Mouse (Mus musculus) C2C12 (cell line): ENCODE data around the gene Tbxas1. TPM values are rescaled to one million over a fixed set of nuclear protein-coding genes. Genes with fewer than 3 reads are reported as not detected.

Experiments used
- H3K27me3 ChIP-seq: one replicate; pipeline ENCODE4 v1.6.1; 2011; ENCODE audit not compliant: control insufficient read depth, insufficient read depth, insufficient read length
- H3K36me3 ChIP-seq: one replicate; pipeline ENCODE4 v1.6.1; 2011; ENCODE audit not compliant: control insufficient read depth, insufficient read depth
- H3K4me3 ChIP-seq: one replicate; pipeline ENCODE4 v1.5.1; 2011; ENCODE audit warnings: mild to moderate bottlenecking, control low read depth; ENCODE audit not compliant: poor library complexity, insufficient read depth, severe bottlenecking
- H3K79me2 ChIP-seq: one replicate; pipeline ENCODE4 v1.6.1; 2011; ENCODE audit not compliant: control insufficient read depth, insufficient read depth
- H3K79me3 ChIP-seq: one replicate; pipeline ENCODE4 v1.6.1; 2011; ENCODE audit warnings: low read depth, control low read depth
- H3ac ChIP-seq: one replicate; pipeline ENCODE3; 2011; ENCODE audit warnings: low read depth; ENCODE audit not compliant: control insufficient read depth, insufficient read length
- CEBPB ChIP-seq: IDR thresholded peaks from one replicate; pipeline ENCODE4 v1.6.1; 2011; ENCODE audit warnings: low read depth, mild to moderate bottlenecking, control low read depth, moderate library complexity
- CTCF ChIP-seq: IDR thresholded peaks from one replicate; pipeline ENCODE4 v1.5.1; 2011; ENCODE audit not compliant: control insufficient read depth, insufficient read depth, insufficient read length
- FOSL1 ChIP-seq: IDR thresholded peaks from one replicate; pipeline ENCODE4 v1.8.0; 2011; ENCODE audit warnings: mild to moderate bottlenecking, low read length; ENCODE audit not compliant: poor library complexity, insufficient read depth, severe bottlenecking
- MAX ChIP-seq: IDR thresholded peaks from one replicate; pipeline ENCODE4 v1.6.1; 2011; ENCODE audit warnings: mild to moderate bottlenecking, control low read depth
- MYOD1 ChIP-seq: IDR thresholded peaks from one replicate; pipeline ENCODE4 v1.6.1; 2011; ENCODE audit warnings: low read depth; ENCODE audit not compliant: control insufficient read depth, insufficient read length
- MYOG ChIP-seq: IDR thresholded peaks from one replicate; pipeline ENCODE4 v1.6.1; 2011; ENCODE audit not compliant: control insufficient read depth, insufficient read length; ENCODE audit errors: extremely low read depth
- USF1 ChIP-seq: IDR thresholded peaks from one replicate; pipeline ENCODE4 v1.6.1; 2011; ENCODE audit warnings: low read depth, mild to moderate bottlenecking, control low read depth, moderate library complexity
- polyA plus RNA-seq: library from polyadenylated mRNA; unstranded; fragments of >200 nt; fragmentation: generic; extraction: Trizol; gene quantifications from one replicate; pipeline ENCODE4 v1.2.1, GENCODE M21; 2012; ENCODE audit warnings: missing spikeins

Gene Tbxas1
- polyA plus RNA-seq, 1 experiment = 0.06 TPM

- H3K27me3 ChIP-seq = no peaks in the 10 kb centered on the region
- no peaks in the 10 kb centered on the region for H3K36me3 ChIP-seq
- no peak overlapping the region for H3K4me3 ChIP-seq
- no peaks in the 10 kb centered on the region for H3K79me2 ChIP-seq
- TF ChIP-seq CEBPB = no peak
- TF ChIP-seq FOSL1 = no peak
- TF ChIP-seq CTCF = no peak
- TF ChIP-seq MAX = no peak
- TF ChIP-seq MYOD1 = no peak
- no peak for TF ChIP-seq USF1
- no peak for TF ChIP-seq MYOG
- no peak overlapping the region for H3ac ChIP-seq
- H3K79me3 ChIP-seq = no peaks in the 10 kb centered on the region
Measured at GRCm38 (mm10) chr6:38947282-38947681, 72.1 kb downstream of the Tbxas1 start.

- Histone ChIP-seq H3K79me2 (no peaks in the 10 kb centered on the region), H3K27me3 (no peaks in the 10 kb centered on the region), H3ac (no peak overlapping the region), H3K36me3 (no peaks in the 10 kb centered on the region), H3K79me3 (no peaks in the 10 kb centered on the region), H3K4me3 (no peak overlapping the region)
- TF ChIP-seq MAX = no peak
- TF ChIP-seq MYOD1 = no peak
- no peak for TF ChIP-seq USF1
- no peak for TF ChIP-seq MYOG
- TF ChIP-seq CTCF = no peak
- no peak for TF ChIP-seq CEBPB
- no peak for TF ChIP-seq FOSL1
Measured at GRCm38 (mm10) chr6:38949683-38950161, 74.5 kb downstream of the Tbxas1 start.

- no peaks in the 10 kb centered on the region for H3K36me3 ChIP-seq
- no peak overlapping the region for H3ac ChIP-seq
- no peak overlapping the region for H3K4me3 ChIP-seq
- no peak for TF ChIP-seq MAX
- no peaks in the 10 kb centered on the region for H3K79me2 ChIP-seq
- H3K27me3 ChIP-seq = no peaks in the 10 kb centered on the region
- H3K79me3 ChIP-seq = no peaks in the 10 kb centered on the region
Measured at GRCm38 (mm10) chr6:38950341-38950740, 75.1 kb downstream of the Tbxas1 start.

- no peaks in the 10 kb centered on the region for H3K79me2 ChIP-seq
- no peaks in the 10 kb centered on the region for H3K36me3 ChIP-seq
- no peak overlapping the region for H3K4me3 ChIP-seq
- TF ChIP-seq MAX (no peak), FOSL1 (no peak), CEBPB (no peak), CTCF (no peak), MYOG (no peak), MYOD1 (no peak), USF1 (no peak)
- no peaks in the 10 kb centered on the region for H3K79me3 ChIP-seq
- H3K27me3 ChIP-seq = no peaks in the 10 kb centered on the region
- H3ac ChIP-seq = no peak overlapping the region
Measured at GRCm38 (mm10) chr6:38950838-38951237, 75.6 kb downstream of the Tbxas1 start.

GRCm38 (mm10) chr6:38956641-38957040 lies 81.4 kb downstream of the Tbxas1 start:
- no peak for TF ChIP-seq MYOD1
- TF ChIP-seq MYOG = no peak
- TF ChIP-seq FOSL1 = peak; percentile 26
- TF ChIP-seq CTCF = no peak
- no peaks in the 10 kb centered on the region for H3K79me3 ChIP-seq
- no peaks in the 10 kb centered on the region for H3K36me3 ChIP-seq
- H3ac ChIP-seq = no peak overlapping the region
- H3K27me3 ChIP-seq = no peaks in the 10 kb centered on the region
- no peak overlapping the region for H3K4me3 ChIP-seq
- H3K79me2 ChIP-seq = no peaks in the 10 kb centered on the region

- H3K79me3 ChIP-seq = no peaks in the 10 kb centered on the region
- H3K36me3 ChIP-seq = no peaks in the 10 kb centered on the region
Measured at GRCm38 (mm10) chr6:38957246-38957645, 82.0 kb downstream of the Tbxas1 start.

More at GRCm38 (mm10) chr6:38957246-38957645, 82.0 kb downstream of the Tbxas1 start:
- no peak overlapping the region for H3K4me3 ChIP-seq
- no peaks in the 10 kb centered on the region for H3K27me3 ChIP-seq
- no peaks in the 10 kb centered on the region for H3K79me2 ChIP-seq
- no peak overlapping the region for H3ac ChIP-seq
- no peak for TF ChIP-seq MYOD1
- TF ChIP-seq CEBPB = no peak
- no peak for TF ChIP-seq CTCF
- no peak for TF ChIP-seq MAX
- TF ChIP-seq USF1 = no peak
- no peak for TF ChIP-seq FOSL1
- TF ChIP-seq MYOG = no peak
